Mouse (Mus musculus) neural tube, embryonic 11.5 days (tissue): ENCODE results near the gene Slc25a47. TPM values are rescaled to one million over a fixed set of nuclear protein-coding genes. Genes with fewer than 3 reads are reported as not detected.

ENCODE experiments used
- ATAC-seq: fragments of 200-750 bp; cut with Nextera tagmentation; 2 replicates; pipeline ENCODE4 v1.8.0; 2017; ENCODE audit warnings: moderate number of reproducible peaks, mild to moderate bottlenecking, moderate TSS enrichment, moderate library complexity; ENCODE audit not compliant: insufficient read depth, low FRiP score, low TSS enrichment
- DNase-seq: peaks from one replicate; pipeline ENCODE4 v3.0.0-alpha.2; 2015; ENCODE audit warnings: low spot score
- H3K27ac ChIP-seq: fragments of 300-500 bp; sonication (generic); 2 replicates; pipeline ENCODE4 v1.5.1; 2014; ENCODE audit warnings: low read depth, mild to moderate bottlenecking, low read length
- H3K27me3 ChIP-seq: fragments of 300-500 bp; sonication (generic); 2 replicates; pipeline ENCODE4 v1.6.1; 2014; ENCODE audit warnings: mild to moderate bottlenecking, low read length, mixed read lengths; ENCODE audit not compliant: control insufficient read depth, insufficient read depth
- H3K36me3 ChIP-seq: fragments of 300-500 bp; sonication (generic); 2 replicates; pipeline ENCODE4 v1.6.1; 2014; ENCODE audit warnings: mild to moderate bottlenecking, low read length, moderate library complexity, mixed read lengths; ENCODE audit not compliant: control insufficient read depth, insufficient read depth
- H3K4me1 ChIP-seq: fragments of 300-500 bp; sonication (generic); 2 replicates; pipeline ENCODE4 v1.6.1; 2014; ENCODE audit warnings: low read length, mixed read lengths; ENCODE audit not compliant: control insufficient read depth, insufficient read depth
- H3K4me2 ChIP-seq: fragments of 300-500 bp; sonication (generic); 2 replicates; pipeline ENCODE4 v1.6.1; 2014; ENCODE audit warnings: low read depth, mild to moderate bottlenecking, moderate library complexity
- H3K4me3 ChIP-seq: fragments of 300-500 bp; sonication (generic); 2 replicates; pipeline ENCODE4 v1.5.1; 2014; ENCODE audit warnings: low read depth, low read length
- H3K9ac ChIP-seq: fragments of 300-500 bp; sonication (generic); 2 replicates; pipeline ENCODE4 v1.6.1; 2014; ENCODE audit warnings: mild to moderate bottlenecking, low read length
- H3K9me3 ChIP-seq: fragments of 300-500 bp; sonication (generic); 2 replicates; pipeline ENCODE4 v1.6.1; 2016; ENCODE audit warnings: low read length; ENCODE audit not compliant: control insufficient read depth
- WGBS: fragments of 180-500 bp; shearing (Covaris S2); extraction: QIAGEN DNeasy Blood & Tissue Kit; methylation state at CpG from one replicate; pipeline ENCODE4 v1.1.7; 2014; 5-methylcytosine and 5-hydroxymethylcytosine counted together
- polyA plus RNA-seq: library from polyadenylated mRNA; unstranded; fragments of >200 nt; fragmentation: Nextera tagmentation; extraction: Ambion mirVana; gene quantifications from 2 replicates; pipeline ENCODE4 v1.2.1, GENCODE M21; 2014

Gene Slc25a47
- polyA plus RNA-seq, 1 experiment from 2014 or later, result 13.2 TPM

DNA sequence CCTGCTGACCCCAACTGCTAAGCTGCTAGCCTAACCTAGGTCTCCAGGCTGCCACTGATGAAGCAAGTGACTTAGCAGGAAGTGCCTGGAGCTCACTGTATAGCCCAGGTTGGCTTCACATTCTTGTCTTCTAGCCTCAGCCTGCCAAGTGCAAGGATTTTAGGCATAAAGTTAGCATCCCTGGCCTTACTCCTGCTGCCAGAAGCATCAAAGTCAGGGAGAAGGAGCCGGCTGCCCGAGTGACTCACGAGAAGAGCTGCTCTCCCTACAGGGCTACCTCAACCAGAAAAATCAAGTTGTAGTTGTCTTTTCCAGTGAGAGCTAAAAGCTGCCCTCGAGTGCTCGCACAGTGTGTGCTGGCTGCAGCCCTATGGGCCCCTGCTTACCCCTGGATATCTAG lies 22.6 kb downstream of the Slc25a47 start:
- no peaks in the 10 kb centered on the region for H3K4me1 ChIP-seq
- no peak overlapping the region for H3K4me3 ChIP-seq
- 85% methylated on average over 5 of the region's 5 CpGs for WGBS
- H3K4me2 ChIP-seq, result no peak overlapping the region
- H3K9me3 ChIP-seq, result no peaks in the 10 kb centered on the region
- DNase-seq (no peak), ATAC-seq (no peak)
- no peak overlapping the region for H3K27ac ChIP-seq
- no peak overlapping the region for H3K9ac ChIP-seq
- H3K27me3 ChIP-seq, result no peaks in the 10 kb centered on the region
- H3K36me3 ChIP-seq, result peaks cover 10% of the 10 kb centered on the region

DNA sequence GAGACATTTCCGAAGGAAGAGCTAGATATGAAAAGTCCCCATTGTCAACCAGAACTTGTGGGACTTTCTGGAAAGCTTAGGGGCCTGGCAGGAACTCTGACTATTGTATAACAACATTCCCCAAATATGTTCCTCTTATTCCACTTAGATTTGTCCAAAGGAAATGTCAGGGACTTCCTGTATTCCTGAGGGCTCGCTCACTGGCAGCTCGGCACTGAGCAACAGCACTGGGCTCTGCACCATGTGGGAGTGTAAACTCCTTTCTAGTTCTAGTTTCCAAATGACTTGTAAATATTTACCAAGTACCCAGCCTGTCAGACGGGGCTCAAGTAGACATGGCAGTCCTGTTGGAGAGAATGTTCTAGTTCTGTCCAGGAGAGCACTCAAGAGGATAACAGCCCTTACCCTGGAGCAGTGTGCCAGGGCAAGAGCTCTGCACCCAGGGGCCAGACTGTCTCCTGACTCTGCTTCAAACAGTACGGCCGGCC lies 29.2 kb downstream of the Slc25a47 start:
- 90% methylated on average over 6 of the region's 6 CpGs for WGBS
- Histone ChIP-seq H3K27ac (no peak overlapping the region), H3K36me3 (peaks cover 25% of the 10 kb centered on the region), H3K4me2 (no peak overlapping the region), H3K9me3 (no peaks in the 10 kb centered on the region), H3K4me3 (no peak overlapping the region), H3K27me3 (no peaks in the 10 kb centered on the region), H3K4me1 (no peaks in the 10 kb centered on the region), H3K9ac (no peak overlapping the region)
- DNase-seq (no peak), ATAC-seq (no peak)

DNA sequence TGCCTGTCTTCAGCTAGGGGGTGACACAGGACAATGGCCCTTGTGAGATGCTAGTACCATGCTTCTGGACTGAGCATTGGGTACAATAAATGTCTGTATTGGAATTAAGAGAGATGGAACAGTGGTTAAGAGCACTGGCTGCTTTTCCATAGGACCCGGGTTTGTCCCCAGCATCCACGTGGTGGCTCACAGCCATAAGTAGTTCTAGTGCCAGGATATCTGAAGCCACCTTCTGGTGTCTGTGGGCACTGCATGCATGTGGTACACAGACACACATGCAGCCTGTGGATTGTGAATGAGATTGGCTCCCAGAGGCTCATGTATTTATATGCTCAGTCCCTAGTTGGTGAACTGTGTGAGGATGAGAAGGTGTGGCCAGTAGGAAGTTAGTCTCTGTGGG lies 33.7 kb downstream of the Slc25a47 start:
- H3K36me3 ChIP-seq, result peaks cover 19% of the 10 kb centered on the region
- no peak overlapping the region for H3K9ac ChIP-seq
- no peak overlapping the region for H3K27ac ChIP-seq
- 81% methylated on average over 2 of the region's 2 CpGs for WGBS
- H3K4me1 ChIP-seq, result no peaks in the 10 kb centered on the region
- ATAC-seq (no peak), DNase-seq (no peak)
- H3K27me3 ChIP-seq, result no peaks in the 10 kb centered on the region
- H3K4me2 ChIP-seq, result no peak overlapping the region
- H3K9me3 ChIP-seq, result no peaks in the 10 kb centered on the region
- no peak overlapping the region for H3K4me3 ChIP-seq

- H3K4me2 ChIP-seq, result no peak overlapping the region
- peaks cover 18% of the 10 kb centered on the region for H3K36me3 ChIP-seq
- H3K27ac ChIP-seq, result no peak overlapping the region
- no peaks in the 10 kb centered on the region for H3K4me1 ChIP-seq
- ATAC-seq (no peak), DNase-seq (no peak)
- H3K9ac ChIP-seq, result no peak overlapping the region
- H3K9me3 ChIP-seq, result no peaks in the 10 kb centered on the region
- 89% methylated on average over 5 of the region's 5 CpGs for WGBS
- H3K27me3 ChIP-seq, result no peaks in the 10 kb centered on the region
- no peak overlapping the region for H3K4me3 ChIP-seq
These were observed 37.3 kb downstream of the Slc25a47 start for GRCm38 (mm10) chr12:108873122-108873521.

DNA sequence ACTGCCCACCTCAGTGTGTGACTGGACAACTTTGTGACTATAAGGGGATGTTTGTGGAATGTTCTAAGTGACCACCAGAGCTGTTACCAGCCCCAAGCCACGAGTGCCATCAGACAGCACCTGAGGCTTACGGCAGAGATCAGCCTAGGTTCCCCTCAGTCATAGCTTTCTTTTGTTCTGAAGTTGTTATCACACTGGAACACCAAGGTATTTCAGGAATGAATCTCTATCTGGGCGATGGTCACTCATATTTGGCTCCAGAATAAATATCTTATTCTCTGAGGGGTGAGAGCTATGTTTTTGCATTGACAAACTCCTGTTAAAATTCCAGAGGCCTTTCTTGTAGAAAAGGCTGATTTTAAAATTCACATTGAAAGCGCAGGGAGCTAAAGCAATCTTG lies 43.3 kb downstream of the Slc25a47 start:
- 92% methylated on average over 4 of the region's 4 CpGs for WGBS
- H3K4me3 ChIP-seq, result no peak overlapping the region
- H3K9me3 ChIP-seq, result no peaks in the 10 kb centered on the region
- no peak for ATAC-seq
- no peak overlapping the region for H3K9ac ChIP-seq
- H3K27ac ChIP-seq, result no peak overlapping the region
- H3K4me2 ChIP-seq, result no peak overlapping the region
- no peaks in the 10 kb centered on the region for H3K4me1 ChIP-seq
- peaks cover 7% of the 10 kb centered on the region for H3K36me3 ChIP-seq
- DNase-seq, result no peak
- no peaks in the 10 kb centered on the region for H3K27me3 ChIP-seq

GRCm38 (mm10) chr12:108880606-108881005 lies 44.8 kb downstream of the Slc25a47 start:
- ATAC-seq, result no peak
- WGBS, result 91% methylated on average over 5 of the region's 5 CpGs
- DNase-seq, result no peak
- Histone ChIP-seq H3K27me3 (no peaks in the 10 kb centered on the region), H3K4me3 (no peak overlapping the region), H3K27ac (no peak overlapping the region), H3K9me3 (no peaks in the 10 kb centered on the region), H3K4me1 (no peaks in the 10 kb centered on the region), H3K4me2 (no peak overlapping the region), H3K9ac (no peak overlapping the region), H3K36me3 (peaks cover 6% of the 10 kb centered on the region)

DNA sequence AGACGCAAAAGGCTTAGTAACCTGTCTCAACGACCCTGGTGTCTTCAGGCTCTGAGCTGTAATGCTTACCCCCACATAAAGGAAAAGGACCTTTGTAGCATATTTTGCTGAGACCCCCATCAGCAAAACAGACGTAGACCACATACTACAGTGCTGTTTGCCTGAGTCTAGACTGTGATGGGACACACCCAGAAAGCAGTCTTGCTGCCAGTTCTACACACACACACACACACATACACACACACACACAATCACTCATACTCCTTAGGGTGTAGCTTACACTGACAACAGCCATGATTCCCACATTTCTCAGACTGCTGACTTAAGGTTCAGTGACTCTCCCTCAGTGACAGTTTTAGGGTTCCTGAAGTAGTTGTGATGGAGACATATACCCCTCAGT lies 45.3 kb downstream of the Slc25a47 start:
- H3K9ac ChIP-seq, result no peak overlapping the region
- no peak for ATAC-seq
- peaks cover 7% of the 10 kb centered on the region for H3K36me3 ChIP-seq
- H3K9me3 ChIP-seq, result no peaks in the 10 kb centered on the region
- H3K4me3 ChIP-seq, result no peak overlapping the region
- H3K4me1 ChIP-seq, result no peaks in the 10 kb centered on the region
- WGBS, result 86% methylated on average over 3 of the region's 3 CpGs
- no peak overlapping the region for H3K27ac ChIP-seq
- no peaks in the 10 kb centered on the region for H3K27me3 ChIP-seq
- H3K4me2 ChIP-seq, result no peak overlapping the region
- no peak for DNase-seq

DNA sequence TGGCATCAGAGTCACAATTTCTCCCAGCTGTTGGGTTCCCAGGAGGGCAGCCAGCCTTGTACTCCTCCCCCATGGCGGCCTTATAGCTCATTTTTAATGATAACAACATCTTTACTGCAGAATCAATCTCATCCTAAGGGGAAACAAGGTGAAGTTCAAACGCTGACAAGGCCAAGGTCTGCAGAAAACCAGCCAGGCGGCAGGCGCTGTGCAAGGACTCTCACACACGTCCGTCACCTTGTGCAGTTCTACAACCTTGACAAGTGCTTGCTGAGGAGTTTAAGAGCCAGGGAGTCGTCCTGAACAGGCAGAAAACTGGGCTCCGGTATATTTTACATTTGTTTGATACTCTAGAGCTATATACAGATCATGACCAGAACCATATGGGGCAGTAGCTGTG lies 46.9 kb downstream of the Slc25a47 start:
- Histone ChIP-seq H3K27ac (no peak overlapping the region), H3K36me3 (peaks cover 9% of the 10 kb centered on the region), H3K9me3 (no peaks in the 10 kb centered on the region), H3K4me2 (no peak overlapping the region), H3K27me3 (no peaks in the 10 kb centered on the region), H3K4me3 (no peak overlapping the region), H3K4me1 (no peaks in the 10 kb centered on the region), H3K9ac (no peak overlapping the region)
- no peak for DNase-seq
- 88% methylated on average over 8 of the region's 8 CpGs for WGBS
- ATAC-seq, result no peak

DNA sequence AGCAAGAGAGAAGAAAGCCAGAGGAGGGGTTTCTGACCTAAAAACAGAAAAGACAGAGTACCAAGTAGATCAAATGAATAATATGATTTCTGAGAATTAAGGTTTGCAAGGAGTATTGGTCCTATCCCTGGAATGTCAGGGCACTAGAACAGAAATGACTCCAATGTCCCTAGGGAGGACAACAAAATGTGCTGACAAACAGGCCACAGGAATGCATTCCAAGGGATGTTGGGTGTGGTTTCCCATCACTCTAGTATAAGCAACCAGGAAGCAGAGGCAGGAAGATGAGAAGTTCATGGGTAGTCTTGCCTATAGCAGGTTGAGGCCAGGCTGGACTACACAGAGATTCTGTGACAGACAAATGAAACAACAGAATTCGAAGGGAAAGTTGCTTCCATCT lies 50.1 kb downstream of the Slc25a47 start:
- 95% methylated on average over 1 of the region's 1 CpGs for WGBS
- H3K9me3 ChIP-seq, result no peaks in the 10 kb centered on the region
- H3K4me3 ChIP-seq, result no peak overlapping the region
- H3K9ac ChIP-seq, result no peak overlapping the region
- DNase-seq (no peak), ATAC-seq (no peak)
- H3K27ac ChIP-seq, result no peak overlapping the region
- peaks cover 4% of the 10 kb centered on the region; the same call in 1 of the 2 replicates for H3K36me3 ChIP-seq
- H3K4me2 ChIP-seq, result no peak overlapping the region
- H3K27me3 ChIP-seq, result no peaks in the 10 kb centered on the region
- H3K4me1 ChIP-seq, result no peaks in the 10 kb centered on the region
